Mouse (Mus musculus) G1E (cell line): ENCODE data around the gene Tlx3.

Experiments used
- CTCF ChIP-seq: IDR thresholded peaks from 2 replicates; pipeline ENCODE4 v1.5.1; 2012; ENCODE audit warnings: low read depth, low read length, inconsistent platforms, mixed read lengths
- GATA1 ChIP-seq: IDR thresholded peaks from 2 replicates; pipeline ENCODE4 v1.6.1; 2012; ENCODE audit warnings: borderline replicate concordance, low read length, inconsistent platforms, mixed read lengths
- GATA2 ChIP-seq: IDR thresholded peaks from 2 replicates; pipeline ENCODE4 v1.6.1; 2012; ENCODE audit warnings: low read depth, low read length, inconsistent platforms, borderline replicate concordance
- POLR2AphosphoS5 ChIP-seq: IDR thresholded peaks from 2 replicates; pipeline ENCODE4 v1.6.1; 2012; ENCODE audit warnings: low read depth, low read length, inconsistent platforms; ENCODE audit not compliant: insufficient replicate concordance
- TAL1 ChIP-seq: conservative IDR thresholded peaks from 2 replicates; pipeline ENCODE4 v1.6.1; 2012; ENCODE audit warnings: low read depth, low read length, inconsistent platforms, mixed read lengths

DNA sequence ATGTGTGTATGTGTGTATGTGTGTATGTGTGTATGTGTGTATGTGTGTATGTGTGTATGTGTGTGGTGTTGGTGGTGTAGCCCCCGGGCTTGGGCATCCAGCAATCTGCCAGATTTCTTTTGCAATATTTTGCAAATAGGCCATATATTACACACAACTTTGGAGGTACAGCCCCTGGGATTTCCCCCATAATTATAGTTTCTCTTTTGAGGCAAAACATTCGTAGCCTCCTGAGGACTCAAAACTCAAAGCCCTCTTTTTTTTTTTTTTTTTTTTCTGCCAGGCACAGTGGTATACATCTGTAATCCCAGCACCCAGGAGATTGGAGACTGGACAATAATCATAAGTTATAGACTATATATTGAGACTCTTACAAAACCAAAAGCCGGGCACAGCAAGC is 21.6 kb downstream of the Tlx3 start:
- TF ChIP-seq GATA1 (no peak), CTCF (no peak), TAL1 (no peak), POLR2AphosphoS5 (no peak), GATA2 (no peak)
